Mouse (Mus musculus): ENCODE data around the gene Lrig3. TPM values are rescaled to one million over a fixed set of nuclear protein-coding genes. Genes with fewer than 3 reads are reported as not detected.
A peak's percentile ranks its signal among the peaks of the same experiment; 100 is the strongest.

Lrig3 gene
- polyA plus RNA-seq, 1 experiment from 2014 or later = 1.9 TPM

DNA sequence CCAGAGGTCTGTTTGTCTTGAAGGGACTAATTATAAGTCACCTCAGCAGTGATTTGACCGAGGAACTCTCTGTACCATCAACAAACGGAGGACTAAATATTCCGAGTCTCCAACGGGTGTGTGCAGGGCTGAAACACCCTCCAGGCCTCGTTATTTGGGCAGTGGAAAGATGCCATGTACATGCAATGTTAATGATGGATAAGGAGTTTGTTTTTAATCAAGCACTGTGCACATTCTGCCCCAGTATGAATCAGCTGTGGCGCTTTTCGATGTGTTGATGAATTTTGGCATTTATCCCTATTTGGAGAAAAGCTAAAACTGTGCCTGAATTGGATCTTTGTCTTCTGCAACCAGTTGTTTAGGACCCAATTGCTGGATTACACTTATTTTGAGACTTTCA is 23.9 kb downstream of the Lrig3 start:
- no peak overlapping the region for H3K9ac ChIP-seq (replicated peaks)
- no peaks in the 10 kb centered on the region for H3K36me3 ChIP-seq
- H3K4me2 ChIP-seq (replicated peaks) = no peak overlapping the region
- peaks cover 15% of the 10 kb centered on the region for H3K4me1 ChIP-seq
- H3K27me3 ChIP-seq = peaks cover 6% of the 10 kb centered on the region; the same call in 1 of the 2 replicates
- ATAC-seq (replicated peaks) = no peak; the same call in 1 of the 2 replicates
- no peak overlapping the region for H3K27ac ChIP-seq (replicated peaks)
- 29% methylated on average over 7 of the region's 7 CpGs for WGBS
- no peaks in the 10 kb centered on the region for H3K9me3 ChIP-seq
- H3K4me3 ChIP-seq = no peak overlapping the region

DNA sequence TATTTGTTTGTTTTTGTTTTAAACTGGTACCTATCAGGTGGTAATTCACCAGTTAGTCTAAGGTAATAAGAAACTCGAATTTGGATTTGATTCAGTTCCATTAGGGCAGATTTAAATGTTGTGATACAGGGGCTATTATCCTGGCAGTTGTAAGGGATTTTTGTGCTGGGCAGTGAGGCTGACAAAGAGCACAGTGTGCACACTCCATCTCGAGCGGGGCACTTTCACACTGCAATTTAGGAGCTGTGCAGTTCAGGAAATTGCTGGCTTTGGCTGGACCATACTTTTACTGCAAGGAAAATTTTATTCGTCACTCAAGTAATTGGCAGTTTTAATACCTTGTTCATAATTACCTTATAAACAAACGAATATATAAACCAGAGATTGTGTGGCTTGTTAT is 24.4 kb downstream of the Lrig3 start:
- H3K4me1 ChIP-seq = peaks cover 15% of the 10 kb centered on the region
- H3K9ac ChIP-seq (replicated peaks) = no peak overlapping the region
- H3K27ac ChIP-seq (replicated peaks) = no peak overlapping the region
- no peak overlapping the region for H3K4me2 ChIP-seq (replicated peaks)
- H3K9me3 ChIP-seq = no peaks in the 10 kb centered on the region
- no peak overlapping the region for H3K4me3 ChIP-seq
- WGBS = 17% methylated on average over 5 of the region's 5 CpGs
- no peaks in the 10 kb centered on the region for H3K36me3 ChIP-seq
- ATAC-seq (replicated peaks) = no peak
- peaks cover 6% of the 10 kb centered on the region; the same call in 1 of the 2 replicates for H3K27me3 ChIP-seq

DNA sequence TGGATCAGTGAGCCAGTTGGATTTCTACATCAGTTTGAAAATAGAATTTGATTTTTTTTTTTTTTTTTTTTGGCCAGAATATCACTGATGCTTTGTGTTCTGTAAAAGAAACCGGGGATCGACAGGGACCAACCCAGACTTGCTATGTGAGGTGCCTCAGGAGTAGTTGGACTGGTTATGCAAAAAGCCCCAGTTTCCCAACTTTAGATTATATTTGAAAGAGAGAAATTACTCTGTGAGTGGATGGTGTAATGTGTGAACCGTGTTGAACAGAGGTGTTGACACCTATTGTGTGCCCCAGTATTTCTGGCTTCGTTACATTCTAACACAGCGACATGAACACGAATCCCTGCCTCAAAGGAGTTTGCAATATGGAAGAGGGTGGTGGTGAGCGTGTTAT is 25.9 kb downstream of the Lrig3 start:
- Histone ChIP-seq H3K27ac (replicated peaks) (no peak overlapping the region), H3K9me3 (no peaks in the 10 kb centered on the region), H3K4me1 (peaks cover 16% of the 10 kb centered on the region), H3K27me3 (peaks cover 6% of the 10 kb centered on the region; the same call in 1 of the 2 replicates), H3K4me2 (replicated peaks) (no peak overlapping the region), H3K4me3 (no peak overlapping the region), H3K9ac (replicated peaks) (no peak overlapping the region), H3K36me3 (no peaks in the 10 kb centered on the region)
- WGBS = 77% methylated on average over 7 of the region's 7 CpGs
- ATAC-seq (replicated peaks) = no peak

DNA sequence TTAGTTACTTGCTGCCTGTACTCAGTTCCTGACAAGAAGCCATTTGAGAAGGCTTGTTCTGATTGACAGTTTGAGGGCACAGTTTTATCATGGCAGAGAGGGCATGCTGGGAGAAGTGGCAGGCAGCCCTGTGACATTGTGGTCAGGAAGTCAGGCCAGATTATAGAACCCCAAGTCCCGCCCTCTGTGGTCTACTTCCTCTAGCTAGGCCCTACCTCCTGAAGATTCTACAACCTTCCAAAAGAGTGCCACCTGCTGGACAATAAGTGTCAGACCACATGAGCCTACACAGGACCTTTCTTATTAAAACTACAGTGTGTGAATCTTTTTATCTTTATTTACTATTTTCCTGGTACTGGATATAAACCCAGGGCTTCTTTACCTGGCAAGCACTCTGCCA is 28.9 kb downstream of the Lrig3 start:
- Histone ChIP-seq H3K9me3 (no peaks in the 10 kb centered on the region), H3K27me3 (peaks cover 17% of the 10 kb centered on the region), H3K4me1 (peaks cover 24% of the 10 kb centered on the region), H3K4me2 (replicated peaks) (no peak overlapping the region), H3K27ac (replicated peaks) (no peak overlapping the region), H3K9ac (replicated peaks) (no peak overlapping the region), H3K4me3 (no peak overlapping the region), H3K36me3 (no peaks in the 10 kb centered on the region)
- no peak for ATAC-seq (replicated peaks)
- WGBS = 92% methylated on average over 1 of the region's 1 CpGs

DNA sequence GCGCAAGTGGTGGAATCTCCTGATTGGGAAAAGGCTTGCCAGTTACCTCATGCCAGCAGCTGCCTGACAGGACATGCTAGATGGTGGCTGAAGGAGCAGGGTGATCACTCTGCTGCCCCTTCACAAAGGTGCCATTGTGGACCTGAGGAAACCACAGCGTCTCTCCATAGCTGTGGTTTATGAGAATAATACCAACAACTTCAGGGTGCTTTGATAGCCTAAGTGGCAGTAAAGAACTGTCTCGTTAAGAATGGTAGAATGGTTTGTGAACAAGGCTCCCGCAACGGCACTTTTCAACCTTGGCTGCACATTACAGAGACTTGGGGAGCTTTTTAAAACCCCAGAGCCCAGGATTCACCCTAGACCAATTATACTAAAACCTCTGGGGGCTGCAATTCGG is 29.7 kb downstream of the Lrig3 start:
- H3K9me3 ChIP-seq = no peaks in the 10 kb centered on the region

DNA sequence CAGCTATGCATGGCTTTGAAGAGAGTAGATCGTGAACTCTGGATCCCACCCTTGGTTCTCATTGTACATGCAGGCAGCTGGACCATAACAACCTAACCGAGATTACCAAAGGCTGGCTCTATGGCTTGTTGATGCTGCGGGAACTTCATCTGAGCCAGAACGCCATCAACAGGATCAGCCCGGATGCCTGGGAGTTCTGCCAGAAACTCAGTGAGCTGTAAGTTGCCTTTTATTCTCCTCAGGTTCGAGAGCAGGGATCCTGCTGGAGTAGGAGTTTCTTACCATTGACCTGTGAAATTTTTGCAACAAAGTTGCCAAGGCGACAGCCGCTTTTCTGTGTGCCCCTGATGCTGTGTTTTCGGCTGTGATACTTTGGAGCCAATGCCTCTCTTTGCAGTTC is 31.0 kb downstream of the Lrig3 start:
- no peak overlapping the region for H3K4me2 ChIP-seq (replicated peaks)
- no peak overlapping the region for H3K9ac ChIP-seq (replicated peaks)
- H3K36me3 ChIP-seq = no peaks in the 10 kb centered on the region
- ATAC-seq (replicated peaks) = peak; percentile 82
- H3K4me1 ChIP-seq = peaks cover 12% of the 10 kb centered on the region
- no peak overlapping the region for H3K4me3 ChIP-seq
- H3K9me3 ChIP-seq = no peaks in the 10 kb centered on the region
- H3K27ac ChIP-seq (replicated peaks) = no peak overlapping the region
- 12% methylated on average over 9 of the region's 9 CpGs for WGBS
- peaks cover 17% of the 10 kb centered on the region for H3K27me3 ChIP-seq

More for the DNA sequence above, 29.7 kb downstream of the Lrig3 start:
- no peaks in the 10 kb centered on the region for H3K36me3 ChIP-seq
- no peak overlapping the region for H3K4me2 ChIP-seq (replicated peaks)
- WGBS = 41% methylated on average over 6 of the region's 6 CpGs
- peaks cover 17% of the 10 kb centered on the region for H3K4me1 ChIP-seq
- H3K27me3 ChIP-seq = peaks cover 17% of the 10 kb centered on the region
- no peak overlapping the region for H3K9ac ChIP-seq (replicated peaks)
- no peak overlapping the region for H3K4me3 ChIP-seq
- no peak for ATAC-seq (replicated peaks)
- H3K27ac ChIP-seq (replicated peaks) = no peak overlapping the region

DNA sequence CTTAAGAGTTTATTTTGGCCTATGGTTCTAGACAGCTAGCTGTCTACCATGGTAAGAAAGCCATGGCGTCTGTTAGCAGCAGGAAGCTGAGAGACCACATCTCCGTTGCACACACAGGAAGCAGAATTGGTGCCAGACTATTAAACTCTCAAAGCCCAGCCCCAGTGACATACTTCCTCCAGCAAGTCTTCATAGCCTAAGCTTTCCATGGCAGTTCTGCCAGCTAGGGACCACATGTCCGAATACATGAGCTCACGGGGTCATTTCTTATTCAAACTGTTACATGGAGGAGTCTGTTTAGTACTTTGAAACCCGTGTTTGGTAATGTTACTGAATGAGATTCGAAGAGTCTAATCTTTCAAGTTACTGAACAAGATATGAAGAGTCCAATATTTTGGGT is 33.6 kb downstream of the Lrig3 start:
- Histone ChIP-seq H3K4me1 (peaks cover 26% of the 10 kb centered on the region), H3K9me3 (no peaks in the 10 kb centered on the region), H3K27ac (replicated peaks) (no peak overlapping the region), H3K9ac (replicated peaks) (no peak overlapping the region), H3K4me3 (no peak overlapping the region), H3K4me2 (replicated peaks) (no peak overlapping the region), H3K27me3 (peaks cover 11% of the 10 kb centered on the region), H3K36me3 (no peaks in the 10 kb centered on the region)
- ATAC-seq (replicated peaks) = no peak
- WGBS = 91% methylated on average over 6 of the region's 6 CpGs

DNA sequence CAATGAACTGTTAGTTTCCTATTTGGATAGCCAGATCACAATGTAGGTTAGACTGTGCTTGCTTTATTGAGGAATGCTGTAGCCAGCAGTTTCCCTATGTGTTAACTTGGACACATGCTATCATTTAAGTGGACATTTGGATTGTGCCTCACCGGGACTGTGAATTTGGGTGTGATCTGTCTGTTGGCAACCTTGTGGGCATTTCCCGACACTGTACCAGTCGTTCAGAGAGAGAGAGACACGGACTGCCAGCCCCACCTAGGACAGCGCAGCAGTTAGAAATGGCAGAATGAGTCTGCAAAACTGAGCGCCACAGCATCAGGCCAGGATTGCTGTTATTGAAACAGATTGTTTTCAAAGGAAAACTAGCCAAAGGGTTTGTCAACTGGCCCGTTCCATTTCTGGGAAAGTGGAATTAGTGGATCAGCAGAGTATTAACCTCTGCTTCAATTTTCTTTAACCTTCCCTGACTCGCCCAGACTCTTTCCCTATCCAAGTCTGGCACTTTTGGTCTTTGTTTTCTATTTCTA is 35.0 kb downstream of the Lrig3 start:
- Histone ChIP-seq H3K4me2 (replicated peaks) (no peak overlapping the region), H3K4me1 (peaks cover 26% of the 10 kb centered on the region), H3K36me3 (no peaks in the 10 kb centered on the region), H3K27ac (replicated peaks) (no peak overlapping the region), H3K27me3 (peaks cover 11% of the 10 kb centered on the region), H3K9me3 (no peaks in the 10 kb centered on the region), H3K4me3 (no peak overlapping the region), H3K9ac (replicated peaks) (no peak overlapping the region)
- 78% methylated on average over 8 of the region's 8 CpGs for WGBS
- ATAC-seq (replicated peaks) = no peak

DNA sequence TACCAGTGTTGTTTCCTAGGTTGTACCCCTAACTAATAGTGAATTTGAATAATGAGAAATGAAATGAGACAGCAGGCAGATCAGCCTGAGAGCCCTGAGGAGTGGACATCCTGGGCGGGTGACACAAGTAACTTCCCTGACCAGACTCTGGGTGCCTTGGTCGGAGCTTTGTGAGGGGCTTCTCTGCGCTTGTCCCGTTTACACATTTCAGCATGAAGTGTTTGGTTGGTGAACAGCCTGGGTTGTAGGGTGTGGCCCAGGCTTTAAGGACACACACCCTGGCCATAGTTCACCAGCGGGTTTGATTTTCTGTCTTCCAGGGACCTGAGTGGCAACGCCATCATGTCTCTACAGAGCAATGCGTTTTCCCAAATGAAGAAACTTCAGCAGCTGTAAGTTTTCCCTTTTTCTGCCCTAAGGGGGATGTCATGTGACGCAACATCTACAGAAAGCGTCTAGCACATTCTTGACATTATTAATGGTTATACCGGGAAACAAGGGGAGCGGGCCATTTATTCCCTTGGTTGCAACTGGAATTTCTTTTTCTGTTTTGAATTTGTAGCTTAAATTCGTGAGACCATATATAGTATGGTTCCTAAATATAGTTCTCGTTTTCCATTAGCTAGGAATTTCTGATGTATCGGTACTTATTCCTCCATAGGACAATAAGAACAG is 36.2 kb downstream of the Lrig3 start:
- no peak overlapping the region for H3K27ac ChIP-seq (replicated peaks)
- H3K27me3 ChIP-seq = peaks cover 11% of the 10 kb centered on the region
- H3K4me1 ChIP-seq = peaks cover 21% of the 10 kb centered on the region
- no peak overlapping the region for H3K9ac ChIP-seq (replicated peaks)
- H3K36me3 ChIP-seq = no peaks in the 10 kb centered on the region
- no peaks in the 10 kb centered on the region for H3K9me3 ChIP-seq
- no peak overlapping the region for H3K4me2 ChIP-seq (replicated peaks)
- no peak for ATAC-seq (replicated peaks)
- H3K4me3 ChIP-seq = no peak overlapping the region
- 85% methylated on average over 14 of the region's 14 CpGs for WGBS

DNA sequence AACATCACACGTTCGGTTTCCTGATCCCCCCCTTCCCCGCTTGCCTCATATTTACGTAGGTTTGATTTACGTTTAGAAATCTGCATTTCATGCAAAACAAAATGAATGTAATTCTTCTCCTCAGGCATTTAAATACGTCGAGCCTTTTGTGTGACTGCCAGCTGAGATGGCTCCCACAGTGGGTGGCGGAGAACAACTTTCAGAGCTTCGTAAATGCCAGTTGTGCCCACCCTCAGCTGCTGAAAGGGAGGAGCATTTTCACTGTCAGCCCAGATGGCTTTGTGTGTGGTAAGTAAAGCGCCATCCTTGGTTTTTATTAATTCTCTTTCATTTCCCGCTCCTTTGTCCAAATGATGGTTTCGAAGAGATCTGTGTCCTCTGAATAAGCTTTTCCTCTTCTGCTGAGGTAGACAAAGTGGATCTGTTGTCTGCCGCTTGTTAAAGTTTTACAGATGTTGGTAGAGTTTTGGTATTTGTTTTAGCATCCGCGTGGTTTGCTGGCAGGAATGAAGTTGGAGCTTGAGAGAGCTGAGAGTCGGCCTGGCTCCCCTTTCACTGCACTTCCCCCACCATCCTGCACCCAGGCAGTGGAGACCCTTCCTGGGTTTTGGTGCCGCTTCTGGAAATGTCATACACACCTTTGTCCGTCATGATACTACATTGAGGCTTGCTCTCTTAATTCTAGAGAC is 37.0 kb downstream of the Lrig3 start:
- Histone ChIP-seq H3K4me2 (replicated peaks) (no peak overlapping the region), H3K9ac (replicated peaks) (no peak overlapping the region)
- peak; percentile 80 for ATAC-seq (replicated peaks)

DNA sequence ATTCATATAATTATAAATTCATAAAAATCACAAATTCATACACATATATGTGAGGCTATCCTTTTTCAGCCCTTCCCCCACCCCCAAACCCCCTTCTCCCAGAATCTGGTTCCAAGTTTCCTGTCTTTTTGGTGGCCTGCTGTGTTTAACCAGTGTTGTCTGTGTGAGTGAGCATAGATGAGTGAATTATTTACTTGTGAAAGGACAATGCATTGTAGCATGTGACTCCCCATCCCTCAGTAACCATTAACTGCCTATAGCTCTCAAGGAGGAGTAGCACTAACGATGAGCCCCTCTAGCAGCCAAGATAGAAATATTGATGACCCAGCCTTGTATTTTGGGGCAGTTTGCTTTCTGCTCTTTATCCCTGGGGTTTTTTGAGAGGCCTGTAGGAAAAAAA is 37.9 kb downstream of the Lrig3 start:
- H3K27me3 ChIP-seq = peaks cover 8% of the 10 kb centered on the region
- H3K36me3 ChIP-seq = no peaks in the 10 kb centered on the region
- H3K4me3 ChIP-seq = no peak overlapping the region
- H3K9ac ChIP-seq (replicated peaks) = no peak overlapping the region
- peaks cover 13% of the 10 kb centered on the region; the same call in 1 of the 2 replicates for H3K4me1 ChIP-seq
- no peak for ATAC-seq (replicated peaks)
- H3K27ac ChIP-seq (replicated peaks) = no peak overlapping the region
- no peak overlapping the region for H3K4me2 ChIP-seq (replicated peaks)
- no peaks in the 10 kb centered on the region for H3K9me3 ChIP-seq
- WGBS = 35% methylated on average over 1 of the region's 1 CpGs

More for the DNA sequence above, 37.0 kb downstream of the Lrig3 start:
- peaks cover 15% of the 10 kb centered on the region for H3K4me1 ChIP-seq
- whole genome bisulfite sequencing = 41% methylated on average over 18 of the region's 18 CpGs
- H3K27ac ChIP-seq (replicated peaks) = peak overlapping the region; percentile 13
- H3K9me3 ChIP-seq = no peaks in the 10 kb centered on the region
- no peak overlapping the region for H3K4me3 ChIP-seq
- peaks cover 11% of the 10 kb centered on the region for H3K27me3 ChIP-seq
- H3K36me3 ChIP-seq = no peaks in the 10 kb centered on the region

DNA sequence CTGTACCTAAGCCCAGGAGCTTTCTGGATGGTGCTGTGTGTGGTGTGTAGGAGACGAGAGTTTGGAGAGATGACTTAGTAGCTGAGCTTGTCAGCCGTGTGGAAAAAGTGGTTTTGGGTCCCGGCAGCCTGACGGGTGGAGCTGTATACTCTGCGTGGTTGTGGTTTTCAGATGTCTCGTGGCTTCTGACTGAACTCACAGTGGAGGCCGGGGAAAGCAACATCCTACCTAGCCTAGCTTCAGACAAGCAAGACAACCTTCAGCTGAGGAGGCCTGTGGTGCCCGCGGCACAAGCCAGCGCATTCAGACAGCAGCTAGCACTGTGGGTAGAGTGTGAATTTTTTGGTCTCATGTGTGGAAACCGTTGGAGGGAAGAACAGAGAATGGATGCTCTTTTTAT is 47.7 kb downstream of the Lrig3 start:
- H3K27me3 ChIP-seq = no peaks in the 10 kb centered on the region
- no peaks in the 10 kb centered on the region for H3K4me1 ChIP-seq
- no peak for ATAC-seq (replicated peaks)
- H3K4me3 ChIP-seq = no peak overlapping the region
- 87% methylated on average over 11 of the region's 11 CpGs for WGBS
- H3K9ac ChIP-seq (replicated peaks) = no peak overlapping the region
- no peak overlapping the region for H3K4me2 ChIP-seq (replicated peaks)
- H3K36me3 ChIP-seq = no peaks in the 10 kb centered on the region
- H3K9me3 ChIP-seq = no peaks in the 10 kb centered on the region
- no peak overlapping the region for H3K27ac ChIP-seq (replicated peaks)
